Mouse (Mus musculus): ENCODE results near the gene Wdr1. TPM values are rescaled to one million over a fixed set of nuclear protein-coding genes. Genes with fewer than 3 reads are reported as not detected.

Wdr1 gene
- polyA plus RNA-seq, 1 experiment from 2014 or later, result 251 TPM

- H3K4me2 ChIP-seq (replicated peaks; ENCODE audit: low read depth, low read length), result no peak overlapping the region
- peaks cover 77% of the 10 kb centered on the region for H3K36me3 ChIP-seq (ENCODE audit: insufficient read depth, low read length)
- H3K4me1 ChIP-seq (ENCODE audit: insufficient read depth, low read length), result peaks cover 19% of the 10 kb centered on the region; the same call in 1 of the 2 replicates
- WGBS, result 83% methylated on average over 1 of the region's 1 CpGs
- no peaks in the 10 kb centered on the region for H3K27me3 ChIP-seq (ENCODE audit: insufficient read depth, low read length)
- ATAC-seq (ENCODE audit: low FRiP score, low TSS enrichment), result no peak
- H3K9me3 ChIP-seq (ENCODE audit: low read length), result no peaks in the 10 kb centered on the region
- H3K27ac ChIP-seq (ENCODE audit: low read length), result peak overlapping the region; percentile 71
- no peak overlapping the region for H3K4me3 ChIP-seq (ENCODE audit: low read length)
- H3K9ac ChIP-seq (replicated peaks; ENCODE audit: low read length), result no peak overlapping the region
Observed at GRCm38 (mm10) chr5:38550221-38550768, 12.7 kb downstream of the Wdr1 start.

- H3K27ac ChIP-seq (ENCODE audit: low read length), result peak overlapping the region; percentile 71
- H3K9ac ChIP-seq (replicated peaks; ENCODE audit: low read length), result no peak overlapping the region
- H3K4me1 ChIP-seq (ENCODE audit: insufficient read depth, low read length), result peaks cover 19% of the 10 kb centered on the region; the same call in 1 of the 2 replicates
- no peak overlapping the region for H3K4me3 ChIP-seq (ENCODE audit: low read length)
- H3K36me3 ChIP-seq (ENCODE audit: insufficient read depth, low read length), result peaks cover 77% of the 10 kb centered on the region
- WGBS, result 64% methylated on average over 3 of the region's 3 CpGs
- no peaks in the 10 kb centered on the region for H3K27me3 ChIP-seq (ENCODE audit: insufficient read depth, low read length)
- H3K9me3 ChIP-seq (ENCODE audit: low read length), result no peaks in the 10 kb centered on the region
- ATAC-seq (ENCODE audit: low FRiP score, low TSS enrichment), result peak; percentile 84
- H3K4me2 ChIP-seq (replicated peaks; ENCODE audit: low read depth, low read length), result no peak overlapping the region
Observed at GRCm38 (mm10) chr5:38549461-38549909, 13.5 kb downstream of the Wdr1 start.

DNA sequence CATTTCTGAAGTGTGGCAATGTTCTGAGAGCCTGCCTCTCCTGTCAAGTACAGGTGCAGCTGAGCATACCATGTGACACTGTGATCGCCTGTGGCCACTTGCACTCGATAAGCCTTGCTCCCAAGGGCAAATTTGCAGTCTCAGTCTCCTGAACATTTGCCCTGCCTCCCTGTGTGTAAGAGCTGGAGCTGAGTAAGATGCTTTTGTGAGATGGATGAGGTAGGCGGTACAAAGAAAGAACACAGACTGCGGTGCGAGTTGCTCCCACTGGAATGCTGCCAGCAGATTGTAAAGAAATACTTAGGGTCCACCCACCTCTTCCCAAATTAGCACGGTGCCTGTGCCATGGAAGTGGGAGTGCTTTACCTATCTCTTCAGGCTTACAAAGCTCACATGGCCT lies 15.6 kb downstream of the Wdr1 start:
- no peaks in the 10 kb centered on the region for H3K9me3 ChIP-seq (ENCODE audit: low read length)
- ATAC-seq (ENCODE audit: low FRiP score, low TSS enrichment), result no peak
- H3K4me1 ChIP-seq (ENCODE audit: insufficient read depth, low read length), result peaks cover 19% of the 10 kb centered on the region; the same call in 1 of the 2 replicates
- no peak overlapping the region for H3K4me2 ChIP-seq (replicated peaks; ENCODE audit: low read depth, low read length)
- no peak overlapping the region for H3K9ac ChIP-seq (replicated peaks; ENCODE audit: low read length)
- 59% methylated on average over 6 of the region's 6 CpGs for WGBS
- H3K36me3 ChIP-seq (ENCODE audit: insufficient read depth, low read length), result peaks cover 96% of the 10 kb centered on the region
- no peaks in the 10 kb centered on the region for H3K27me3 ChIP-seq (ENCODE audit: insufficient read depth, low read length)
- H3K27ac ChIP-seq (ENCODE audit: low read length), result no peak overlapping the region
- H3K4me3 ChIP-seq (ENCODE audit: low read length), result no peak overlapping the region

- Histone ChIP-seq H3K27ac (ENCODE audit: low read length) (no peak overlapping the region), H3K36me3 (ENCODE audit: insufficient read depth, low read length) (peaks cover 95% of the 10 kb centered on the region), H3K9ac (replicated peaks; ENCODE audit: low read length) (no peak overlapping the region), H3K4me3 (ENCODE audit: low read length) (no peak overlapping the region), H3K4me2 (replicated peaks; ENCODE audit: low read depth, low read length) (no peak overlapping the region), H3K4me1 (ENCODE audit: insufficient read depth, low read length) (peaks cover 4% of the 10 kb centered on the region; the same call in 1 of the 2 replicates), H3K27me3 (ENCODE audit: insufficient read depth, low read length) (no peaks in the 10 kb centered on the region), H3K9me3 (ENCODE audit: low read length) (no peaks in the 10 kb centered on the region)
- WGBS, result 41% methylated on average over 5 of the region's 5 CpGs
- no peak for ATAC-seq (ENCODE audit: low FRiP score, low TSS enrichment)
Observed at GRCm38 (mm10) chr5:38544423-38545415, 18.3 kb downstream of the Wdr1 start.

DNA sequence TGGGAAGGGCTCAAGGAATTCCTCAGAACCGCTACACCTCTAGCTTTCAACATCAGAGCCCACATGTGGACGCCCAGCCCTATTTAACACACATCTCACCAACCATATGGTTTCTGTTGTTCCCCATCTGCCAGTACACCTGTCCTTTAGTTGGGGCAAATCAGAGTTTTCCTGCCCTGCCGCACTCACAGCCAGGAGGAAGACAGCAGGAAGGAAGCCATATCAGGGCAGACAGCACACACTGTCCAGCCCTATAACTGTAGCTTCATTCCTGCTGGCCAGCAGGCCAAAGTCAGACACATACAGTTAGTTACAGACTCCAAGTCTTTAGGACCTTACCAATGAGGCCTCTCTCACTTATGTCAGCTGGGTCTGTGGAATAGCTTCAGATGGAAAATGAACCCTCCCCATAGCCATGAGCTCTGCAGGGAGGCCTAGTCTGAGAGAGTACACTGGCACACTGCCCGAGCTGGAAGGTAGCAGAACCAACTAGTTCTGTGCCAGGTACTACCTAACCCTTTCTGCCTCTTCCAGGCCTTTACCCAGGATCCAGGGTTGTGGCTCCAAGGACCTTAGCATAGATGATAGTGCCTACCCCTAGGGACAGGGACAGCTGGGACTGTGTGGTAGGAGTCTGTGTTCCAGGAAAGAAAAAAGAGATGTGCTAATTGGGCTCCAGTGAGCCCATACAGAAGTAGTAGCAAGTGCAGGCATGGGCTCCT lies 19.4 kb downstream of the Wdr1 start:
- WGBS, result 87% methylated on average over 4 of the region's 4 CpGs
- Histone ChIP-seq H3K4me3 (ENCODE audit: low read length) (no peak overlapping the region), H3K27me3 (ENCODE audit: insufficient read depth, low read length) (no peaks in the 10 kb centered on the region), H3K27ac (ENCODE audit: low read length) (no peak overlapping the region), H3K36me3 (ENCODE audit: insufficient read depth, low read length) (peaks cover 96% of the 10 kb centered on the region), H3K9ac (replicated peaks; ENCODE audit: low read length) (no peak overlapping the region), H3K9me3 (ENCODE audit: low read length) (no peaks in the 10 kb centered on the region), H3K4me1 (ENCODE audit: insufficient read depth, low read length) (no peaks in the 10 kb centered on the region), H3K4me2 (replicated peaks; ENCODE audit: low read depth, low read length) (no peak overlapping the region)
- ATAC-seq (ENCODE audit: low FRiP score, low TSS enrichment), result no peak

GRCm38 (mm10) chr5:38541728-38542127 lies 21.3 kb downstream of the Wdr1 start:
- Histone ChIP-seq H3K4me1 (ENCODE audit: insufficient read depth, low read length) (no peaks in the 10 kb centered on the region), H3K9ac (replicated peaks; ENCODE audit: low read length) (no peak overlapping the region), H3K27ac (ENCODE audit: low read length) (no peak overlapping the region), H3K4me3 (ENCODE audit: low read length) (no peak overlapping the region), H3K27me3 (ENCODE audit: insufficient read depth, low read length) (no peaks in the 10 kb centered on the region), H3K36me3 (ENCODE audit: insufficient read depth, low read length) (peaks cover 96% of the 10 kb centered on the region), H3K9me3 (ENCODE audit: low read length) (no peaks in the 10 kb centered on the region), H3K4me2 (replicated peaks; ENCODE audit: low read depth, low read length) (no peak overlapping the region)
- 91% methylated on average over 3 of the region's 3 CpGs for WGBS
- no peak for ATAC-seq (ENCODE audit: low FRiP score, low TSS enrichment)

DNA sequence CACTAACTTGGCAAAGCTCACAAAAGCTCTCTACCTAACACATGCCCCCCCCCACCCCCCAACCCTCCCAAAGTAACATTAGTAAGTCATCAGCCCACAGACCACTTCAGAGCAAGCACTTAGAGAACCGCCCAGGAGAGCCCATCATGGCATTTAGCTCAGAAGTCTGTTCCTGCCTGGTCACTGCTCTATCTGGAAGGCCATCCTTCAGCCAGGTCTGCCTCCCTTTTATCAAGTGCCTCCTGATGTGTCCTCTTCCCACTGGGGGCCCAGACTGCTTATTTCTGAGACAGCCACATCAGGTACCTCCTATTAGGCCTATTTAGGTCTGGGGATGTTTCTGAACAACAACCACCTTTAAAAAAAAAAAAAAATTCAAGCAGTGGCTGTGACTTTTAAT lies 22.1 kb downstream of the Wdr1 start:
- Histone ChIP-seq H3K27ac (ENCODE audit: low read length) (no peak overlapping the region), H3K27me3 (ENCODE audit: insufficient read depth, low read length) (no peaks in the 10 kb centered on the region), H3K4me1 (ENCODE audit: insufficient read depth, low read length) (no peaks in the 10 kb centered on the region), H3K9ac (replicated peaks; ENCODE audit: low read length) (no peak overlapping the region), H3K9me3 (ENCODE audit: low read length) (no peaks in the 10 kb centered on the region), H3K4me3 (ENCODE audit: low read length) (no peak overlapping the region), H3K4me2 (replicated peaks; ENCODE audit: low read depth, low read length) (no peak overlapping the region), H3K36me3 (ENCODE audit: insufficient read depth, low read length) (peaks cover 96% of the 10 kb centered on the region)
- no peak for ATAC-seq (ENCODE audit: low FRiP score, low TSS enrichment)
- 95% methylated on average over 1 of the region's 1 CpGs for WGBS

- no peak for ATAC-seq (ENCODE audit: low FRiP score, low TSS enrichment)
Observed at GRCm38 (mm10) chr5:38538508-38538907, 24.5 kb downstream of the Wdr1 start.

GRCm38 (mm10) chr5:38537845-38538244 lies 25.2 kb downstream of the Wdr1 start:
- H3K27ac ChIP-seq (ENCODE audit: low read length), result no peak overlapping the region
- no peak overlapping the region for H3K9ac ChIP-seq (replicated peaks; ENCODE audit: low read length)
- WGBS, result 89% methylated on average over 4 of the region's 4 CpGs
- H3K9me3 ChIP-seq (ENCODE audit: low read length), result no peaks in the 10 kb centered on the region
- H3K4me1 ChIP-seq (ENCODE audit: insufficient read depth, low read length), result no peaks in the 10 kb centered on the region
- peaks cover 96% of the 10 kb centered on the region for H3K36me3 ChIP-seq (ENCODE audit: insufficient read depth, low read length)
- ATAC-seq (ENCODE audit: low FRiP score, low TSS enrichment), result no peak
- no peak overlapping the region for H3K4me3 ChIP-seq (ENCODE audit: low read length)
- no peaks in the 10 kb centered on the region for H3K27me3 ChIP-seq (ENCODE audit: insufficient read depth, low read length)
- H3K4me2 ChIP-seq (replicated peaks; ENCODE audit: low read depth, low read length), result no peak overlapping the region

More at GRCm38 (mm10) chr5:38538508-38538907, 24.5 kb downstream of the Wdr1 start:
- H3K4me3 ChIP-seq (ENCODE audit: low read length), result no peak overlapping the region
- no peak overlapping the region for H3K27ac ChIP-seq (ENCODE audit: low read length)
- H3K9me3 ChIP-seq (ENCODE audit: low read length), result no peaks in the 10 kb centered on the region
- H3K4me1 ChIP-seq (ENCODE audit: insufficient read depth, low read length), result no peaks in the 10 kb centered on the region
- no peaks in the 10 kb centered on the region for H3K27me3 ChIP-seq (ENCODE audit: insufficient read depth, low read length)
- no peak overlapping the region for H3K9ac ChIP-seq (replicated peaks; ENCODE audit: low read length)
- WGBS, result 90% methylated on average over 8 of the region's 8 CpGs
- no peak overlapping the region for H3K4me2 ChIP-seq (replicated peaks; ENCODE audit: low read depth, low read length)
- peaks cover 96% of the 10 kb centered on the region for H3K36me3 ChIP-seq (ENCODE audit: insufficient read depth, low read length)

Data from kidney, embryonic 16.5 days (tissue).